Mouse (Mus musculus) heart, adult 2 months (tissue): ENCODE results near the gene Gzmm. TPM values are rescaled to one million over a fixed set of nuclear protein-coding genes. Genes with fewer than 3 reads are reported as not detected.
A peak's percentile ranks its signal among the peaks of the same experiment; 100 is the strongest.

Experiments
- DNase-seq, 2 experiments: peaks; one replicate each; pipeline ENCODE4 v3.0.0; 2021
- H3K27ac ChIP-seq: fragments of 200-600 bp; 2 replicates; pipeline ENCODE4 v1.8.1; 2022
- H3K27me3 ChIP-seq: fragments of 200-500 bp; 2 replicates; pipeline ENCODE4 v1.6.1; 2012; ENCODE audit warnings: mild to moderate bottlenecking, low read length, inconsistent platforms, mixed read lengths; ENCODE audit not compliant: control insufficient read depth, insufficient read depth
- H3K36me3 ChIP-seq: fragments of 200-500 bp; 2 replicates; pipeline ENCODE4 v1.6.1; 2012; ENCODE audit warnings: low read length, inconsistent platforms; ENCODE audit not compliant: control insufficient read depth, insufficient read depth
- H3K4me1 ChIP-seq: fragments of 200-500 bp; 2 replicates; pipeline ENCODE4 v1.6.1; 2011; ENCODE audit warnings: low read length; ENCODE audit not compliant: control insufficient read depth, insufficient read depth
- H3K4me3 ChIP-seq: fragments of 200-600 bp; 2 replicates; pipeline ENCODE4 v1.8.1; 2022
- H3K79me2 ChIP-seq: fragments of 200-500 bp; replicated peaks from 2 replicates; pipeline ENCODE4 v1.6.1; 2012; ENCODE audit warnings: mild to moderate bottlenecking, inconsistent platforms, low read length, moderate library complexity, mixed read lengths; ENCODE audit not compliant: control insufficient read depth, insufficient read depth
- H3K9ac ChIP-seq: fragments of 200-500 bp; 2 replicates; pipeline ENCODE4 v1.6.1; 2012; ENCODE audit warnings: low read depth, mild to moderate bottlenecking, control low read depth, inconsistent platforms, low read length, mixed read lengths
- CTCF ChIP-seq: fragments of 200-600 bp; IDR thresholded peaks from 2 replicates; pipeline ENCODE4 v1.8.1; 2022; ENCODE audit warnings: antibody characterized with exemption, mild to moderate bottlenecking, moderate library complexity
- EP300 ChIP-seq: fragments of 200-500 bp; IDR thresholded peaks from 2 replicates; pipeline ENCODE4 v1.6.1; 2011; ENCODE audit warnings: low read depth, low read length, control low read depth; ENCODE audit not compliant: insufficient read depth
- POLR2A ChIP-seq: fragments of 200-500 bp; IDR thresholded peaks from 2 replicates; pipeline ENCODE4 v1.6.1; 2011; ENCODE audit warnings: mild to moderate bottlenecking, low read depth, low read length, control low read depth; ENCODE audit not compliant: insufficient read depth
- WGBS: fragments of 180-500 bp; shearing (Covaris S2); methylation state at CpG from one replicate; pipeline ENCODE4 v1.1.7; 2018; 5-methylcytosine and 5-hydroxymethylcytosine counted together
- intact Hi-C: fragments of 180-260 bp; cut with DNase I; formaldehyde crosslinking; loops from one replicate; pipeline ENCODE4 v1.15.1; 2025
- long read RNA-seq: library from polyadenylated mRNA; stranded (forward); transcript quantifications from one replicate; pipeline ENCODE4 v2.0.0, GENCODE M21; 2021
- polyA plus RNA-seq: library from polyadenylated mRNA; depleted of rRNA; stranded (reverse); fragments of >200 nt; gene quantifications from 2 replicates; pipeline ENCODE4 v1.2.3, GENCODE M21; 2012; rRNA removed
- total RNA-seq, 2 experiments: library from RNA; stranded (reverse); gene quantifications; 2 replicates each; pipeline ENCODE4 v1.2.3; 2021

Gzmm gene
- total RNA-seq (1 to 10 TPM; 6.4 to 6.5 TPM), polyA plus RNA-seq (7.4 and 9.2 TPM in 2 replicates)
- long read RNA-seq, partial matches to known transcripts: 0 of 3 reads
- long read RNA-seq, other reads (novel, unspliced or antisense): 2 of 3 reads

GRCm38 (mm10) chr10:79688720-79689119 is at the start of gene Gzmm:
TSS of gene Gzmm (plus strand) at chr10:79689020.
- TF ChIP-seq CTCF (no peak), EP300 (no peak), POLR2A (no peak)
- H3K27me3 ChIP-seq: no peaks in the 10 kb centered on the region
- no peak within 1 kb of the TSS for H3K4me3 ChIP-seq
- DNase-seq: no peak
- H3K36me3 ChIP-seq: peaks cover 12% of the 10 kb centered on the region
- no peak within 1 kb of the TSS; the same call in 1 of the 2 replicates for H3K27ac ChIP-seq
- H3K4me1 ChIP-seq: peaks cover 18% of the 10 kb centered on the region
- H3K79me2 ChIP-seq: peaks cover under 1% of the 10 kb centered on the region; the same call in 1 of the 2 replicates
- intact Hi-C loops: no loop called here
- H3K9ac ChIP-seq: no peak within 1 kb of the TSS
- 76% methylated on average over 4 of the region's 4 CpGs for whole genome bisulfite sequencing

DNA sequence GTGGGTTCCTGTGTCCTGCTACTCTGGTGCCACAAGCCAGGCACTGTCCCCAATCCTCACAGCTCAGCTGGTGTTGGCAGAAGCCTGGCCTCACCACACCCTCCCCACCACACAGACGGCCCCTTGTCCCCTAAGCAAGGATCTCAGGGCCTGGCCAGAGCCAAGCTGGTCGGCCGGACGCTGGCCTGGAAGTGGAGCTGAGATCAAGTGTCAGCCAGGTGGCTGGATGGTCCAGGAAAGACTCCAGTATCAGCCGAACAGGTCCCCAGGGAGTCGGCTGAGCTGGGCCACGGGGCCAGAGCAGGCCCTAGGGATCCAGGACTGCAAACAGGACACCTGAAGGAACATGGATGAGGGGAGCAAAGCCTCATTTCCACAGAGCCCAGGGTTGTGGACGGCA is 43.1 kb upstream of the Gzmm start, which contains the start of gene Odf3l2:
Odf3l2 (minus strand) TSS at position 28 of the 400 bp plus-strand sequence.
- no peak within 1 kb of the TSS for H3K27ac ChIP-seq
- intact Hi-C loops: no loop called here
- H3K9ac ChIP-seq: no peak within 1 kb of the TSS
- H3K79me2 ChIP-seq: no peaks in the 10 kb centered on the region
- 56% methylated on average over 8 of the region's 8 CpGs for WGBS
- no peak within 1 kb of the TSS for H3K4me3 ChIP-seq
- H3K4me1 ChIP-seq: no peaks in the 10 kb centered on the region
- no peaks in the 10 kb centered on the region for H3K27me3 ChIP-seq
- TF ChIP-seq POLR2A: no peak
- no peak for TF ChIP-seq EP300
- TF ChIP-seq CTCF: no peak
- no peaks in the 10 kb centered on the region for H3K36me3 ChIP-seq
- no peak for DNase-seq

- peak; percentile 85 for TF ChIP-seq CTCF
- TF ChIP-seq EP300: no peak
- Histone ChIP-seq H3K4me3 (no peak overlapping the region), H3K27ac (no peak overlapping the region), H3K27me3 (no peaks in the 10 kb centered on the region), H3K79me2 (no peaks in the 10 kb centered on the region), H3K36me3 (no peaks in the 10 kb centered on the region), H3K9ac (no peak overlapping the region), H3K4me1 (no peaks in the 10 kb centered on the region)
- DNase-seq: peak; percentile 59 to 74
- intact Hi-C loops: loop anchor here (1.0 kb wide), 1 partner anchor 54 kb away; no protein-coding TSS in a partner anchor
- 27% methylated on average over 7 of the region's 7 CpGs for WGBS
These were observed 39.6 kb upstream of the Gzmm start for GRCm38 (mm10) chr10:79649070-79649751.

DNA sequence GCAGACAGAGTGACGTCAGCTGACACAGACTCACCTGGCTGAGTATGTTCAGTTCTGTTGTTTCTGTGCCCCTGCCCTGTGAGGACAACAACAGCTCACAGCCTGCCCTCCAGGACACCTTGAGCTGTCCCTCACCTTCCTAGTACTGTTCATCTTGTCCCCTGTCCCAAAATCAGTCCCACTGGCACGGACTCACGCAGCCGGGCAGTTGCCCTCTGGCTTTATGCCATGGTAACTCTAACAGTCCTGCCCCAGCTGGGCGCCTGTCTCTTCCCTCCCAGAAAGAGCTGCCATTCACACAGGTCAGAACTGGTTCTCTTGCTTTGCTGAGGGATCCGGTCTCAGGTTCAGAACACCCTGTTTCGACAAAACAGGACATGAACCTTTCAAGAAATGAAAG is 36.0 kb upstream of the Gzmm start:
- no peak overlapping the region for H3K9ac ChIP-seq
- WGBS: 57% methylated on average over 7 of the region's 7 CpGs
- TF ChIP-seq POLR2A (no peak), CTCF (no peak), EP300 (no peak)
- no peak overlapping the region for H3K4me3 ChIP-seq
- H3K27me3 ChIP-seq: peaks cover 2% of the 10 kb centered on the region; the same call in 1 of the 2 replicates
- H3K79me2 ChIP-seq: no peaks in the 10 kb centered on the region
- no peak overlapping the region for H3K27ac ChIP-seq
- H3K4me1 ChIP-seq: no peaks in the 10 kb centered on the region
- DNase-seq: peak in 1 of 2 experiments; percentile 36
- intact Hi-C loops: no loop called here
- H3K36me3 ChIP-seq: no peaks in the 10 kb centered on the region

DNA sequence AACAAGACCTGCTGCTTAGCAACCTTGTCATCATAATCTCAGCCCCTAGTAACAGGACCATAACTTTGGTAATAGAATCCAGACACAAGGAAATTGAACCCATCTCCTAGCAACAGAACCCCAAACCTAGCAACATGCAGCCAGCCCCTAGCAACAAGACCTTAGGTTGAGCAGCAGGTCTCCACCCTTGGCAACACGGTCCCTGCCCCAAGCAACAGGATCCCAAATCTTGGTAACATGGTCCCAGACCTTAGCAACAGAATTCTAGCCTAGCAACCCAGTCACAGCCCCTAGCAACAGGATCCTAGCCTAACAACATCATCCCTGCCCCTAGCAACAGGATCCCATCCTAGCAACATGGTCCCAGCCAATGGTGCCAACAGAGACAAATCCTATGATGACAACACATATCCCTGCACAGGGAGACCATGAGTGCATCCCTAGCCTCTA is 33.8 kb upstream of the Gzmm start:
- no peak for TF ChIP-seq POLR2A
- no peak for TF ChIP-seq CTCF
- no peak for TF ChIP-seq EP300
- intact Hi-C loops: no loop called here

DNA sequence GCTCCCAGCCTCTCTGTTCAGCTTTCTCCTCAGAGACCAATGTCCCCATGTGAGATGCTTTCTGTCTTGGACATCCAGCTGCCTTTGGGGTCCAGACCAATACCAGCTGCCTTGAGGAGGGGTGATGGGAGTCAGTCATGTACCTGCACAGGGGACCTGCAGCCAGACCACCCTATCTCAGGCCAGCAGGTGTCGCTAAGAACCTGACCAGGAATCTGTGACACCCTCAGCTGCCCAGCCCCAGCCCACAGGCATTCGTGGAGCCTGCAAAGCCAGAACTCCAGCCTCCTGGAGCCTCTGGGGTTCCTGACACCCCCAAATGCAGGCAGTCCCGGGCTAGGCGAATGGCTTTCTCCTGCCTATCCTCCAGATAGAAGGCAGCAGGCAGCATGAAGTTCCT is 30.0 kb upstream of the Gzmm start:
- TF ChIP-seq EP300 (no peak), CTCF (peak; percentile 37), POLR2A (no peak)
- no peak for DNase-seq
- intact Hi-C loops: no loop called here
- H3K4me1 ChIP-seq: no peaks in the 10 kb centered on the region
- 21% methylated on average over 4 of the region's 4 CpGs for WGBS
- H3K36me3 ChIP-seq: no peaks in the 10 kb centered on the region
- H3K27ac ChIP-seq: no peak overlapping the region
- H3K9ac ChIP-seq: no peak overlapping the region
- H3K4me3 ChIP-seq: no peak overlapping the region
- peaks cover 2% of the 10 kb centered on the region; the same call in 1 of the 2 replicates for H3K27me3 ChIP-seq
- no peaks in the 10 kb centered on the region for H3K79me2 ChIP-seq

More for the DNA sequence above, 33.8 kb upstream of the Gzmm start:
- no peaks in the 10 kb centered on the region for H3K36me3 ChIP-seq
- no peak for DNase-seq
- no peak overlapping the region for H3K27ac ChIP-seq
- 58% methylated on average over 1 of the region's 1 CpGs for WGBS
- no peaks in the 10 kb centered on the region for H3K4me1 ChIP-seq
- no peaks in the 10 kb centered on the region for H3K79me2 ChIP-seq
- peaks cover 2% of the 10 kb centered on the region; the same call in 1 of the 2 replicates for H3K27me3 ChIP-seq
- H3K9ac ChIP-seq: no peak overlapping the region
- no peak overlapping the region for H3K4me3 ChIP-seq
